Mouse (Mus musculus) heart, embryonic 10.5 days (tissue): ENCODE data around the gene L3hypdh. TPM values are rescaled to one million over a fixed set of nuclear protein-coding genes. Genes with fewer than 3 reads are reported as not detected.
A peak's percentile ranks its signal among the peaks of the same experiment; 100 is the strongest.
"Not testable (repeated sequence)": the region's sequence is repeated elsewhere in the genome, so short reads cannot be mapped to it uniquely, and the experiment has no call there.

ENCODE experiments used
- DNase-seq: peaks from one replicate; pipeline ENCODE4 v3.0.0-alpha.2; 2017; ENCODE audit warnings: low spot score
- H3K27ac ChIP-seq: fragments of 300-500 bp; sonication (generic); 2 replicates; pipeline ENCODE4 v1.5.1; 2016; ENCODE audit warnings: mild to moderate bottlenecking
- H3K27me3 ChIP-seq: fragments of 300-500 bp; sonication (generic); 2 replicates; pipeline ENCODE4 v1.6.1; 2016; ENCODE audit warnings: mild to moderate bottlenecking; ENCODE audit not compliant: poor library complexity, insufficient read depth, severe bottlenecking
- H3K36me3 ChIP-seq: fragments of 300-500 bp; sonication (generic); 2 replicates; pipeline ENCODE4 v1.6.1; 2016; ENCODE audit warnings: mild to moderate bottlenecking, moderate library complexity
- H3K4me1 ChIP-seq: fragments of 300-500 bp; sonication (generic); 2 replicates; pipeline ENCODE4 v1.6.1; 2016; ENCODE audit warnings: mild to moderate bottlenecking
- H3K4me3 ChIP-seq: fragments of 300-500 bp; sonication (generic); 2 replicates; pipeline ENCODE4 v1.5.1; 2016; ENCODE audit warnings: mild to moderate bottlenecking, moderate library complexity
- H3K9me3 ChIP-seq: fragments of 300-500 bp; sonication (generic); 2 replicates; pipeline ENCODE4 v1.6.1; 2016; ENCODE audit warnings: mild to moderate bottlenecking, moderate library complexity
- WGBS: fragments of 180-500 bp; shearing (Covaris S2); methylation state at CpG from one replicate; pipeline ENCODE4 v1.1.7; 2016; 5-methylcytosine and 5-hydroxymethylcytosine counted together
- polyA plus RNA-seq: library from polyadenylated mRNA; unstranded; fragments of >200 nt; fragmentation: Nextera tagmentation; extraction: Ambion mirVana; gene quantifications from 2 replicates; pipeline ENCODE4 v1.2.1, GENCODE M21; 2016

Gene L3hypdh
- polyA plus RNA-seq, 1 experiment from 2014 or later: 15.1 TPM

GRCm38 (mm10) chr12:72050156-72050555 is 35.1 kb downstream of the L3hypdh start:
- DNase-seq, H3K4me3 ChIP-seq, H3K36me3 ChIP-seq, H3K4me1 ChIP-seq, H3K9me3 ChIP-seq, H3K27ac ChIP-seq, H3K27me3 ChIP-seq: not testable (repeated sequence)
- 92% methylated on average over 5 of the region's 5 CpGs for WGBS

GRCm38 (mm10) chr12:72047513-72047912 is 37.7 kb downstream of the L3hypdh start:
- Histone ChIP-seq H3K27me3 (no peaks in the 10 kb centered on the region), H3K4me3 (no peak overlapping the region), H3K4me1 (peaks cover 3% of the 10 kb centered on the region; the same call in 1 of the 2 replicates), H3K9me3 (no peaks in the 10 kb centered on the region), H3K36me3 (no peaks in the 10 kb centered on the region), H3K27ac (peak overlapping the region; percentile 67)
- no peak for DNase-seq
- 12% methylated on average over 2 of the region's 2 CpGs for WGBS

DNA sequence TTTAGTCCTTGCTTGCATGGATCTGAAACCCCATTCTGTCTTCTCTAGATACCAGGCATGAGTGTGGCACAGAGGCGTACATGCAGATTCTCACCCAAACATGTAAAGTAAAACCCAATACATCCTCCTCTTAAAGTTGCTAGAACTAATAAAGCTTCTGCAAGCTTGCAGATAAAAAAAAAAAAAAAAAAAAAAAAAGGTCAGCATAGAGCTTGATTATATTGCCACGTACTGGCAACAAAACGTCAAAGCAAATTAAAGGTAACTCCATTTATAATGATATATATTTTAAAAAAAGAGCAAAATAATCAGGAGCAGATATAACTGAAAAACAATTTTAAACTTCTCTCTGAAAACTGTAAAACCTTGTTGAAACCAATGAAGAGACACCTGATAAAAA is 44.0 kb downstream of the L3hypdh start:
- no peaks in the 10 kb centered on the region for H3K27me3 ChIP-seq
- H3K4me3 ChIP-seq: no peak overlapping the region
- DNase-seq: peak; percentile 17
- 94% methylated on average over 3 of the region's 3 CpGs for WGBS
- peaks cover 25% of the 10 kb centered on the region for H3K4me1 ChIP-seq
- H3K9me3 ChIP-seq: no peaks in the 10 kb centered on the region
- no peak overlapping the region for H3K27ac ChIP-seq
- H3K36me3 ChIP-seq: no peaks in the 10 kb centered on the region

- WGBS: 35% methylated on average over 8 of the region's 8 CpGs
- peaks cover 31% of the 10 kb centered on the region for H3K4me1 ChIP-seq
Measured at GRCm38 (mm10) chr12:72039501-72039900, 45.7 kb downstream of the L3hypdh start.

DNA sequence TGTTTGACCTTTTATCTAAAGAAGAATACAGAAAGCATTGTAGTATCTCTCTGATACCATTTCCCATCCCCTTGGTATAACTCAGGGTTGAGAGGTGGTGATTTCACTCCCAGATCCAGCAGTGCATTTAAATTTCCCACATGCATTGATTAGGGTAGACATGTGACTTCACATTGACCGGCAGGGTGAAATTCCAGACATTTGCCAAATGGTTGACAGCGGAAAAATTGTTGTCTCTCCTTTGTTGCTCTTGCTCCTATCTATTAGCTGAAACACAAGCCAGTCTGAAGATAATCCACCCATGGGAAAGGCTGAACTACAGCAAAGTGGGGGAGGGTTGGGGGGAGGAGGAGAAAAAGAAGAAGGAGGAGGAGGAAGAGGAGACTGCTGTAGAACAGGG is 46.4 kb downstream of the L3hypdh start:
- H3K27ac ChIP-seq: peak overlapping the region; percentile 70
- no peaks in the 10 kb centered on the region for H3K27me3 ChIP-seq
- no peaks in the 10 kb centered on the region for H3K9me3 ChIP-seq
- peak; percentile 58 for DNase-seq
- peaks cover 31% of the 10 kb centered on the region for H3K4me1 ChIP-seq
- WGBS: 15% methylated on average over 2 of the region's 2 CpGs
- H3K36me3 ChIP-seq: no peaks in the 10 kb centered on the region
- no peak overlapping the region for H3K4me3 ChIP-seq

More at GRCm38 (mm10) chr12:72039501-72039900, 45.7 kb downstream of the L3hypdh start:
- no peak overlapping the region for H3K4me3 ChIP-seq
- DNase-seq: peak; percentile 42
- peak overlapping the region; percentile 70; the same call in 1 of the 2 replicates for H3K27ac ChIP-seq
- H3K9me3 ChIP-seq: no peaks in the 10 kb centered on the region
- no peaks in the 10 kb centered on the region for H3K36me3 ChIP-seq
- no peaks in the 10 kb centered on the region for H3K27me3 ChIP-seq

- no peaks in the 10 kb centered on the region for H3K9me3 ChIP-seq
- H3K4me1 ChIP-seq: peaks cover 31% of the 10 kb centered on the region
- WGBS: 69% methylated on average over 6 of the region's 6 CpGs
- no peak overlapping the region for H3K4me3 ChIP-seq
- no peaks in the 10 kb centered on the region for H3K27me3 ChIP-seq
- H3K36me3 ChIP-seq: no peaks in the 10 kb centered on the region
- DNase-seq: peak; percentile 52
- peak overlapping the region; percentile 82 for H3K27ac ChIP-seq
Measured at GRCm38 (mm10) chr12:72037049-72037448, 48.2 kb downstream of the L3hypdh start.

- H3K36me3 ChIP-seq: no peaks in the 10 kb centered on the region
- 18% methylated on average over 9 of the region's 9 CpGs for WGBS
- H3K27me3 ChIP-seq: no peaks in the 10 kb centered on the region
- H3K9me3 ChIP-seq: no peaks in the 10 kb centered on the region
- peaks cover 31% of the 10 kb centered on the region for H3K4me1 ChIP-seq
- peak overlapping the region; percentile 82 for H3K27ac ChIP-seq
- peak; percentile 74 for DNase-seq
- no peak overlapping the region for H3K4me3 ChIP-seq
Measured at GRCm38 (mm10) chr12:72036097-72036661, 49.1 kb downstream of the L3hypdh start.

- Histone ChIP-seq H3K4me1 (peaks cover 11% of the 10 kb centered on the region), H3K4me3 (no peak overlapping the region), H3K27ac (no peak overlapping the region), H3K27me3 (no peaks in the 10 kb centered on the region), H3K9me3 (no peaks in the 10 kb centered on the region), H3K36me3 (no peaks in the 10 kb centered on the region)
- 77% methylated on average over 6 of the region's 6 CpGs for WGBS
- peak; percentile 59 for DNase-seq
Measured at GRCm38 (mm10) chr12:72031794-72032193, 53.4 kb downstream of the L3hypdh start.

DNA sequence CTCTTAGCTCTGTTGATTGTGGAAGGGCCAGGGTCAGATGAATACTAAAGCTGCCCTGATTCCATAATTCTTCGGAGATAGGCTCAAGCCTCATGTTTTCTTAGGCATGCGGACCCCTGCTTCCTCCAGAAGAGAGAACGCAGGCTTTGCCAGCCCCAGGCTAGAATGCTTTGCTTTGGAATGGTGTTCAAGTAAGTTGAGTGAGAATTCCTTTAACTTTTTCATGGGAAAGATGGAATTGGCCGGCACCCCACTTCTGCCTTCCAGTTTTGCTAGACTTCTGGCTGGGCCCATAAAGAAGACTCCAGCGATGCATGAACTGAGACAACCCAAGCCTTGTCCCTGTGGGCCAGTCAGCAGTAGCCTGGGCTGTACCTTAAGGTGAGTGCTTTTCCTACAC is 54.1 kb downstream of the L3hypdh start:
- Histone ChIP-seq H3K27ac (no peak overlapping the region), H3K4me3 (no peak overlapping the region), H3K27me3 (no peaks in the 10 kb centered on the region), H3K36me3 (no peaks in the 10 kb centered on the region), H3K4me1 (peaks cover 5% of the 10 kb centered on the region), H3K9me3 (no peaks in the 10 kb centered on the region)
- WGBS: 82% methylated on average over 5 of the region's 5 CpGs
- no peak for DNase-seq

DNA sequence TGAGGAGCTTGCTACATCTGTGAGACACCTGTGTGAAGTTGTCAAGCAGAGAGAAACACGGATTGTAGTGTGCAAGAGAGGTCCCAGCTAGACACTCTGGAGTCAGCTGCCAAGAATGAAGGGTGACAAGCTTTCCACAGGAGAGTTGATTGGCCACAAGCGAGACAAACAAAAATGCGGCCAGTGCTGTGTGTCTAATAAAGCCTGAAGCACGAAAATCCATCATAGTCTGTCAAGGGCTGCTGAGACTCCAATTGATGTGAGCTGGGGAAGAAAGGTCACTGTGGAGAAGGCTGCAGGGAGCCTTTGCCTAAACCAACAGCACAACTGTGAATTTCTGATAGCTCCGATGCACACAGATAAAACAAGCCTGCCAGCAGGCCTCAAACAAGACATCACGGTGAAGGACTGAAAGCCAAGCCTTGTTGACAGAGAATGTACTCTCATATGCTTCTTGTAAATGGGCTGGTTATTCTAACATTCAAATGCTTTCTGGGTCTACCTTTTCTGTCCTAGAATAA is 59.9 kb downstream of the L3hypdh start:
- H3K9me3 ChIP-seq: no peaks in the 10 kb centered on the region
- H3K27me3 ChIP-seq: no peaks in the 10 kb centered on the region
- peak overlapping the region; percentile 47; the same call in 1 of the 2 replicates for H3K27ac ChIP-seq
- whole genome bisulfite sequencing: 58% methylated on average over 6 of the region's 6 CpGs
- H3K36me3 ChIP-seq: no peaks in the 10 kb centered on the region
- no peak for DNase-seq
- peaks cover 26% of the 10 kb centered on the region for H3K4me1 ChIP-seq
- no peak overlapping the region for H3K4me3 ChIP-seq

DNA sequence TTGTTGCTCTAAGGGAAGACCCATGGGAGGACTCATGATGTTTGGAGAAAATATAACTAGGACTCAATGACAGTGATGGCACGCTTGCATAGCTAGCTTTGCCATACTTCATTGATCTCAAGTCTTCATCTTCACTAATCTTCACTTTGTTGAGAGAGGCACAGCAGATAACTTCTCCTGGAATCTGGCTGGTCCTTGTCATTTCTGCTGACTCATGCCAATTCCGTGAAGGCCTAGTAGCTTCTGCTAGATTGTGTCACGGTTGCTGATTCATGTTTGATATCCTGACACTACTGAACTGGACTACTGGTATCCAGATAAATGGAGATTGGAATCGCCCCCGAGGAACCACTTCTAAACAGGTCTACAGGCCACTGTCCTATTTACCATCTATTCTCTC is 61.7 kb downstream of the L3hypdh start:
- Histone ChIP-seq H3K36me3 (no peaks in the 10 kb centered on the region), H3K9me3 (no peaks in the 10 kb centered on the region), H3K4me3 (no peak overlapping the region), H3K27me3 (no peaks in the 10 kb centered on the region), H3K4me1 (peaks cover 34% of the 10 kb centered on the region), H3K27ac (no peak overlapping the region)
- no peak for DNase-seq
- 90% methylated on average over 5 of the region's 5 CpGs for WGBS
